Mouse (Mus musculus) cerebellum, adult 2 months (tissue): Measurements from ENCODE around the gene Apln. TPM values are rescaled to one million over a fixed set of nuclear protein-coding genes. Genes with fewer than 3 reads are reported as not detected.

Experiments used
- DNase-seq, 2 experiments: peaks; one replicate each; pipeline ENCODE4 v3.0.0; 2021
- H3K27ac ChIP-seq: fragments of 200-500 bp; 2 replicates; pipeline ENCODE4 v1.5.1; 2012; ENCODE audit warnings: low read length, control low read depth, inconsistent platforms; ENCODE audit not compliant: insufficient read depth
- H3K27me3 ChIP-seq: fragments of 200-500 bp; 2 replicates; pipeline ENCODE4 v1.6.1; 2012; ENCODE audit warnings: inconsistent platforms, mild to moderate bottlenecking, low read length, moderate library complexity; ENCODE audit not compliant: control insufficient read depth, insufficient read depth
- H3K4me1 ChIP-seq: fragments of 200-500 bp; 2 replicates; pipeline ENCODE4 v1.6.1; 2011; ENCODE audit warnings: low read length; ENCODE audit not compliant: control insufficient read depth, insufficient read depth
- H3K4me3 ChIP-seq: fragments of 200-500 bp; replicated peaks from 2 replicates; pipeline ENCODE3; 2011; ENCODE audit warnings: mild to moderate bottlenecking, low read depth, low read length, control low read depth; ENCODE audit not compliant: insufficient read depth
- CTCF ChIP-seq: fragments of 200-500 bp; IDR thresholded peaks from 2 replicates; pipeline ENCODE4 v1.5.1; 2011; ENCODE audit warnings: low read depth, mild to moderate bottlenecking, control low read depth, low read length, moderate library complexity, borderline replicate concordance; ENCODE audit not compliant: insufficient read depth
- POLR2A ChIP-seq: fragments of 200-500 bp; IDR thresholded peaks from 2 replicates; pipeline ENCODE4 v1.6.1; 2011; ENCODE audit warnings: low read length, control low read depth, borderline replicate concordance; ENCODE audit not compliant: insufficient read depth
- WGBS: fragments of 180-500 bp; shearing (Covaris S2); methylation state at CpG from one replicate; pipeline ENCODE4 v1.1.7; 2018; 5-methylcytosine and 5-hydroxymethylcytosine counted together
- polyA plus RNA-seq: library from polyadenylated mRNA; depleted of rRNA; stranded (reverse); fragments of >200 nt; gene quantifications from 2 replicates; pipeline ENCODE4 v1.2.3, GENCODE M21; 2012; rRNA removed

Gene Apln
- polyA plus RNA-seq, 1 experiment, result 24.9 TPM

GRCm38 (mm10) chrX:47985000-47985619 is 49.5 kb downstream of the Apln start:
- Histone ChIP-seq H3K27me3 (no peaks in the 10 kb centered on the region), H3K27ac (no peak overlapping the region), H3K4me1 (no peaks in the 10 kb centered on the region), H3K4me3 (peak overlapping the region; percentile 46)
- WGBS, result under 1% methylated on average over 19 of the region's 19 CpGs
- peak; percentile 64 to 68 for DNase-seq
- TF ChIP-seq CTCF (peak; percentile 60; the same call in 1 of the 2 replicates), POLR2A (no peak)

- no peaks in the 10 kb centered on the region for H3K4me1 ChIP-seq
- no peak overlapping the region for H3K27ac ChIP-seq
- WGBS, result 90% methylated on average over 5 of the region's 5 CpGs
- no peak for DNase-seq
- no peak overlapping the region for H3K4me3 ChIP-seq
- no peak for TF ChIP-seq POLR2A
- TF ChIP-seq CTCF, result no peak
- H3K27me3 ChIP-seq, result no peaks in the 10 kb centered on the region
Measured at GRCm38 (mm10) chrX:47977078-47977477, 57.6 kb downstream of the Apln start.

GRCm38 (mm10) chrX:47976551-47976950 is 58.1 kb downstream of the Apln start:
- no peak for TF ChIP-seq CTCF
- TF ChIP-seq POLR2A, result no peak
- DNase-seq, result no peak
- 76% methylated on average over 4 of the region's 4 CpGs for WGBS

More at GRCm38 (mm10) chrX:47976551-47976950, 58.1 kb downstream of the Apln start:
- H3K27ac ChIP-seq, result no peak overlapping the region
- H3K4me3 ChIP-seq, result no peak overlapping the region
- H3K4me1 ChIP-seq, result no peaks in the 10 kb centered on the region
- H3K27me3 ChIP-seq, result no peaks in the 10 kb centered on the region

Other genes starting within 250 kb of the Apln start
- gene Smarca1, start 141.9 kb downstream of the Apln start, polyA plus RNA-seq, result 5.7 and 6.1 TPM in 2 replicates
- gene Ocrl, start 122.5 kb downstream of the Apln start, polyA plus RNA-seq, result 50.6 and 52.6 TPM in 2 replicates
- gene Xpnpep2, start 73.9 kb upstream of the Apln start, polyA plus RNA-seq, result 0.08 and 0.13 TPM in 2 replicates
- 0.56 and 0.59 TPM in 2 replicates for gene Sash3, start 111.6 kb upstream of the Apln start, polyA plus RNA-seq
- gene Zdhhc9, start 174.0 kb upstream of the Apln start, polyA plus RNA-seq, result 46.8 and 48.5 TPM in 2 replicates
- 14.0 and 14.4 TPM in 2 replicates for gene Utp14a, start 222.0 kb upstream of the Apln start, polyA plus RNA-seq